Mouse (Mus musculus): ENCODE results near the gene Fam19a1.

The Fam19a1 gene

GRCm38 (mm10) chr6:96433896-96434295, 320.9 kb downstream of the Fam19a1 start:
- in situ Hi-C loops (cut with MboI, MseI), result no loop called here

GRCm38 (mm10) chr6:96435545-96435944, 322.6 kb downstream of the Fam19a1 start:
- in situ Hi-C loops (cut with MboI, MseI), result no loop called here

- in situ Hi-C loops (cut with MboI, MseI), result no loop called here
Measured at GRCm38 (mm10) chr6:96437814-96438213, 324.9 kb downstream of the Fam19a1 start.

DNA sequence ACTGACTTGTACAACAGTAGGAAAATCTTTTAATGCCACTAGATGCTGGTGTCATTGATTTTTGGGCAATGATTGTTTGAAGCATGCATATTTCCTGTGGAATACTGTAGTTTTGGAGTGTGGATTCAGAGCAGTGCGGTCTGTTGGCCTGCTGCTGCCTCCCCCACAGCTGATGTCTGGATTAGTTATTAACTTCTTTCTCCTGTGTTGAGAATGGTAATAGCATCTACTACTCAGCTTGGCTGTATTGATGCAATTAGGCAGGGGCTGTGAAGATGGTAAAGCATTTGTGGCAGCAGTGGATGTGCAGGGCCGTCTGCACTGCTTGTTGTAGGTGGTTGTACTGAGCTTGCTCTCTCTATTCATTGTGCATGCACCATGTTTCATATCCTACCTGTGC, 326.5 kb downstream of the Fam19a1 start:
- in situ Hi-C loops (cut with MboI, MseI), result no loop called here

- in situ Hi-C loops (cut with MboI, MseI), result no loop called here
Measured at GRCm38 (mm10) chr6:96441971-96442370, 329.0 kb downstream of the Fam19a1 start.

- in situ Hi-C loops (cut with MboI, MseI), result no loop called here
Measured at GRCm38 (mm10) chr6:96447466-96447865, 334.5 kb downstream of the Fam19a1 start.

GRCm38 (mm10) chr6:96456266-96456665, 343.3 kb downstream of the Fam19a1 start:
- in situ Hi-C loops (cut with MboI, MseI), result no loop called here

DNA sequence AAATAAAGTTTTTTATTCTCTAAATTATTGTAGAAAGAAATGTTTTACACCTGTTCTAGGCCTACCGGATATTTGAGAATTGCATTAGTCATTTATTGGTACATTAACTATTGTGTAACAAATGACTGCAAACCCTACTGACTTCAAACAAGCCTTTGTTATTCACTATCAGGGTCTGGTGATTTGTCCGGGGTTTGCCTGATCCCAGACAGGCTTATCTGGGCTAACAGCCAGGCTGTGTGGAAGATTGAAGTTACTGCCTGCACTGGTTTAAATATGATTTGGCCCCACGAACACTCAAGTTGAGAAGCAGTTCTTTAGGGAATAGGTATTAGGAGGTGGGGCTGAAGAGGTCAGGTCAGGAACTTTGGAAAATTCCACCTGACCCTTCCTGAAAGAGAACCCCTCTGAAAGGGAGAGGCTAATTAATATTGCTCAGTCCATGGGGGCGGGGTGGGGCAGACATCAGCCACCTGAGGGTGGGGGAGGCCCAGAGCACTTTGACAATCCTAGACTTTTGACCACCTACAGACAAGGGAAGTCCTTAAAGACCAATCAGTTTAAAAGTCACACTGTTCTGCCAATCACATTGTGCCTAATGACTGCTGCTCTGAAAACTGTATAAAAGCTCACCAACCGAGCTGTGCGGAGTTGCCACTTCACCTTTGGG, 344.8 kb downstream of the Fam19a1 start:
- in situ Hi-C loops (cut with MboI, MseI), result no loop called here

- in situ Hi-C loops (cut with MboI, MseI), result no loop called here
Measured at GRCm38 (mm10) chr6:96459041-96459440, 346.1 kb downstream of the Fam19a1 start.

GRCm38 (mm10) chr6:96499464-96499863, 386.5 kb downstream of the Fam19a1 start:
- in situ Hi-C loops (cut with MboI, MseI), result no loop called here

DNA sequence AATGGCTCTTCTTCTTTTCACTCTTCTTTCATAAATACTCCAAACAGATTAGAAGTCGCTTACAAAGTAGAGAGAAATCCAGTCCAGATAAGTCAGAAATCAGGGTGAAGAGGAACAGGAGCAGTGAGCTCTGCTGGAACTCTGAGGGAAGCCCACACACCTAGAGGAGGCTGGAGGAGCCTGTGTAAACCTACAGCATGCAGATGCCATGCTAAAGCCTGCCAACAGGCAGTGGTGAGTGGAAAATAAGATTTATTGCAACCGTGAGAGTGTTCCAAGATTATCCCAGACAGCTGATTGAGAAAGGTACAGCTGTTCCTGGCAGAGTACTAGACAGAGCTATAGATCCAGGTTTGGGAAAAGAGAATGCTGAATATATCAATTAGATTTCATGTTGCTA, 428.6 kb downstream of the Fam19a1 start:
- in situ Hi-C loops (cut with MboI, MseI), result no loop called here

DNA sequence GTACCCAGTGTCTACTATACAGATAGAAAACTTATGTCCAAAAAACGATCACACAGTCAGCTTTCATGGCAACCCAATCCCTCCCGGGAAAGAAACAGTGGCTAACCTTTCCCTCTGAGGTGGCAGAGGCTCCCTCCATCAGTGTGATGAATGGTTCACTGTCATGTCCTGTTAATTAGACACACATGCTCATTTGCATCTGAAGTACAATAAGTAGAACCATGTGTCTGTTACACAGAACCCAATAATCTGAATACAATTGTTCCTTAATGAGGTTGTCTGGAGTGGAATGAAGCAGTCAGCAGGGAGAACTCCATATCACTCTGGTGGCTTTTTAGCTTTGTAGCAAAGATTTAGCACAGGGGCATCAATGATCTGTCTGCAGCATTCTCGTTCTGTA, 431.9 kb downstream of the Fam19a1 start:
- in situ Hi-C loops (cut with MboI, MseI), result no loop called here

DNA sequence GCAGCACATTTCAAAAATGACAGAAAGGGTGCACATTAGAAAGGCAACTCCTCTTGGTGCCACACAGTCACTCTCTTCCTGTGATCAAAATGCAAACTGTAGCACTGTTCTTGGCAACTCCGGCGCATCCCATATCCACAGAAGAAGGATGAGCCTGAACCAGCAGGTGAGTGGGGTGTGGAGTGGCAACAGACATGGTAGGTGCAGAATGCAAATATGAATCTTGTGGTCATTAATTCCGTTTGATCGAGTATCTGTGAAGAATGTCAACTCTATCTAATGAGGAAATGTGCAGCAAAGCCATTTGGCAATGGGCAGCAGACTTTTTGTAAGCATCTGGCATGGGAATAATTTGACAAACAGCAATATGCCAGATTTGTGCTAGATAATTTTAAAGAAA, 437.5 kb downstream of the Fam19a1 start:
- in situ Hi-C loops (cut with MboI, MseI), result no loop called here

- in situ Hi-C loops (cut with MboI, MseI), result no loop called here
Measured at GRCm38 (mm10) chr6:96578649-96579048, 465.7 kb downstream of the Fam19a1 start.

DNA sequence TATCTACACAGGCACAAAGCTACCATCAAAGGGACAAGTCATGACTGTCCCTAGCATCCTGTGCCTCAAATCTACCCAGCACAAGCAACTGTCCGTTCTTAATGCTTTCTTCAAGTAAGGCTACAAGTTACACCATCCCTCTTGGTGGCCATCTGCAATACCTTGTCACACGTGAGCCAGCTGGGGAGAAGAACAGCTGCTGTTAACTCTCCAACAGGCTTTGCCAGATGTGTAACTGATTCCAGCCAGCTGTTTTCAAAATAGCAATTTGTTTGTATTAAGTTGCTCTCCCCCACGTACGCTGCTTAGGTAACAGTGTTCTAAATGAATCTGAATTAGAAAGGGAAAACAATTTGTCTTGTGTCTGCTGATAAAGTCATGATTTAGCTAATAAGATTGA, 467.8 kb downstream of the Fam19a1 start:
- in situ Hi-C loops (cut with MboI, MseI), result loop anchor here in 1 of 2 experiments (10.0 kb wide), 1 partner anchor 784 kb away; no protein-coding TSS in a partner anchor

- in situ Hi-C loops (cut with MboI, MseI), result loop anchor here in 1 of 2 experiments (10.0 kb wide), 1 partner anchor 784 kb away; no protein-coding TSS in a partner anchor
Measured at GRCm38 (mm10) chr6:96581187-96581586, 468.2 kb downstream of the Fam19a1 start.

DNA sequence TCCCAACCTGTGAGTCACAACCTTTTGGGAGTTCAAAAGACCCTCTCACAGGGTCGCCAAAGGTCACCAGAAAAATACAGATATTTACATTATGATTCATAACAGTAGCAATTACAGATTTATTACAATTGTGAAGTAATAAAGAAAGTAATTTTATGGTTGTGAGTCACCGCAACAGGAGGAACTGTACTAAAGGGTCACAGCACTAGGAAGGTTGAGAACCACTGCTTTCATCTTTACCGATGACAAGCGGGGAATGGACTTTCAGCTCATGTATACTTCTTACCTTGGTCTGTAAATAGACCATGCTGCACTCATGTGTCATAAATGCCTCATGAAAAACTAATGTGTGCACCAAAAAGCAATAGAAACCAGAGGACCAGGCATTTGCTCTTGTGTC, 474.5 kb downstream of the Fam19a1 start:
- in situ Hi-C loops (cut with MboI, MseI), result loop anchor here in 1 of 2 experiments (10.0 kb wide), 1 partner anchor 777 kb away; no protein-coding TSS in a partner anchor

DNA sequence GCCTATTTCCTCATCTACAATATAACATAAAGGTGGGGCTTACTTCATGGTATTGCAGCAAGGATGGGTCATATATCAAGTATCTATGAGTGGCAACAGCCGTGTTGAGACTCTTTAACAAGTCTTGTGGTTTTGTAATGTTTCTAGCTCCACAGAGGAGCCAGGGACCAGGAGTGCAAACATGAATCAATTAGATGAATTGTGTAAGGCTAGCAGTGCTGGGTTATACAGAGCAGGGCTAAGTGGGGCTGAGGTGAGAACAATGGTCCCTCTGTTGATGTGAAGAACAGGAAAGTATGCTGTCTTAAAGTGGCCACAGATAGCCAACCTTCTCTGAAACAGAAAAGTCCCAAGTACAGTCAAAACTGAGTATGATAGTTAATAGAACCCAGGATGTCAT, 480.1 kb downstream of the Fam19a1 start:
- in situ Hi-C loops (cut with MboI, MseI), result no loop called here

- in situ Hi-C loops (cut with MboI, MseI), result no loop called here
Measured at GRCm38 (mm10) chr6:96595201-96595600, 482.2 kb downstream of the Fam19a1 start.

GRCm38 (mm10) chr6:96624196-96624595, 511.2 kb downstream of the Fam19a1 start:
- in situ Hi-C loops (cut with MboI, MseI), result no loop called here

DNA sequence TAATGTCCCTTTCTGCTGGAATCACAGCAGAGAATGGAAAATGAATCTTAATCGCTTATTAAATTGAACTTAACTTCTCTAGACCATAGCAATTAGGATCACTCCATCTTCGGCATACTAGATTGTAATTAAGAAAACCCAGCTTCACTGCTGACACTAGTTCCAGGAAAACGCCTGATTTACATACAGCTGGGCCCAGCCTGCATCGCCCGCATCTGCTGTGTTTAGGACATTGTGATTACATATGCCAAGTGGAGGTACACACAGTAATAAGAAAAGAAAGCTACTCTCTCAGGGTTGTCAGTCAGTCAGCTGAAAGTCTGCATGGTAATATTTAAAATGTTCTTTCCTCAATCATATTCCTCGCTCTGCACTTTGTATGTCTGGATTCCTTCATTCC, 518.6 kb downstream of the Fam19a1 start:
- in situ Hi-C loops (cut with MboI, MseI), result no loop called here

DNA sequence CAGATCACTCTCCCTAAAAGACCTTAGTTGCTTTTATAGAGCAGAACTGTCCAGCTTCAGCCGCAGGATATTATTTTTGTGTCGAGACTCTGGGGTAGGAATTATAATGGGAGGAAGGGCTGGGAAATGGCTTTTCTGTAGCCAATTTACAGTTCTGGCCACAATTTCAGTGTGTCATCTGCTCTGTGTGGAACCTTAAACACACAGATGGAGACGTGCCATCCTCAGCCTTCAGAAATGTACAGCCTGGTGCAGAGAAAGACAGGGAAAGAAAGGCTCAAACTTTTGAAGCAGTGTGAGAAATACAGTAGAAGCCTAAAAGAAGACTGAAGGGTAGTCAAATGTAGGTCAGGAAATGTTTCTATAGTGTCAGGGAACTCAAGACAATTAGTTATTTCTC, 519.3 kb downstream of the Fam19a1 start:
- in situ Hi-C loops (cut with MboI, MseI), result no loop called here

GRCm38 (mm10) chr6:96635663-96636062, 522.7 kb downstream of the Fam19a1 start:
- in situ Hi-C loops (cut with MboI, MseI), result no loop called here

- in situ Hi-C loops (cut with MboI, MseI), result no loop called here
Measured at GRCm38 (mm10) chr6:96648742-96649141, 535.8 kb downstream of the Fam19a1 start.
